Mouse (Mus musculus) forebrain, embryonic 11.5 days (tissue): Measurements from ENCODE around the gene Adgrf1. TPM values are rescaled to one million over a fixed set of nuclear protein-coding genes. Genes with fewer than 3 reads are reported as not detected.

Source experiments
- polyA plus RNA-seq: library from polyadenylated mRNA; unstranded; fragments of >200 nt; fragmentation: Nextera tagmentation; extraction: Ambion mirVana; gene quantifications from 2 replicates; pipeline ENCODE4 v1.2.1, GENCODE M21; 2014

Gene Adgrf1
- polyA plus RNA-seq, 1 experiment from 2014 or later, result not detected

Other genes starting within 250 kb of the Adgrf1 start
- gene Adgrf5, start 90.1 kb downstream of the Adgrf1 start, polyA plus RNA-seq, result 7.1 and 7.6 TPM in 2 replicates
- gene Mep1a, start 232.5 kb downstream of the Adgrf1 start, polyA plus RNA-seq, result not detected in 2 replicates